Mouse (Mus musculus) B cell, adult 67 days (primary cell): ENCODE data around the gene Nemf. TPM values are rescaled to one million over a fixed set of nuclear protein-coding genes. Genes with fewer than 3 reads are reported as not detected.

ENCODE experiments used
- total RNA-seq, 2 experiments: library from RNA; stranded (reverse); gene quantifications; 4 replicates each; pipeline ENCODE4 v1.2.4; 2023

The Nemf gene
- 100 to 1,000 TPM; 119 to 138 TPM for total RNA-seq

DNA sequence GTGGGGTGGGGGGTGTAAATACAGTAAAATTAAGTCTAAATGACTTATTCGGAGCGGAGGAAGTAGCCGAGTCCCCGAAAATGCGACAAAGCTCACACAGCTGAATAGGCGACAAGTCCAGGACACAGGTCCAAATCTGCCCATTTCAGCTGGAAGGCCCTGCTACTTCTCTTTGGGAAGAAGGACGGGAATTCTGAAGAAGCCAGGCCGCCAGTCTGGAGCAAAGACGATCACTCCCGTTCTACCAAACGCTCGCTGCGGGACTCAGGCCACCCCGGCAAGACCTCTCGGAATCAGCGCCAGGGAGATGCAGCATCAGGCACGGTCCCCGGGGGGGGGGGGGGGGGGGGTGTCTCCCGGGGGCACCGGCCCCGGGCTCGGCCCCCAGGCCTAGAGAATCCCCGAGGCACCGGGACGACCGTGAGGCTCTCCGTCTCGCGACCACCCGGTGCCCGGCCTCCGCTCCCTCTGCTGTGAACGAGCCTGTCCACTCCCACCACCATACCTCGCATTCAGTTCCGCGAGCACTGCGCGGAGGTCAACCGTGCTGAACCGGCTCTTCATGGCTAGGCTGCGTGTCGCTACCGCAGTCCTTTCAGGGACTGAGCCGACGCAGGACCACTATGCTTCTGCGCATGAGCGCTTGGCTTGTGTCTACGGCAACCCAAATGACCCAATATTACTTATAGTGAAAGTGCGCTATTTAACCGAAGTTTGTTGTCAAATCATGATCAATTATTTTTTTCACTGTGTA, at the start of gene Nemf:
Gene Nemf, minus strand, starts transcription at position 620 of the 754 bp plus-strand sequence.

GRCm38 (mm10) chr12:69371854-69372671, 15.1 kb upstream of the Nemf start, which contains the start of the genes Arf6 and Gm9887:
Gene Arf6, plus strand, starts transcription at chr12:69372150.
Gene Gm9887, minus strand, starts transcription at chr12:69372458.

DNA sequence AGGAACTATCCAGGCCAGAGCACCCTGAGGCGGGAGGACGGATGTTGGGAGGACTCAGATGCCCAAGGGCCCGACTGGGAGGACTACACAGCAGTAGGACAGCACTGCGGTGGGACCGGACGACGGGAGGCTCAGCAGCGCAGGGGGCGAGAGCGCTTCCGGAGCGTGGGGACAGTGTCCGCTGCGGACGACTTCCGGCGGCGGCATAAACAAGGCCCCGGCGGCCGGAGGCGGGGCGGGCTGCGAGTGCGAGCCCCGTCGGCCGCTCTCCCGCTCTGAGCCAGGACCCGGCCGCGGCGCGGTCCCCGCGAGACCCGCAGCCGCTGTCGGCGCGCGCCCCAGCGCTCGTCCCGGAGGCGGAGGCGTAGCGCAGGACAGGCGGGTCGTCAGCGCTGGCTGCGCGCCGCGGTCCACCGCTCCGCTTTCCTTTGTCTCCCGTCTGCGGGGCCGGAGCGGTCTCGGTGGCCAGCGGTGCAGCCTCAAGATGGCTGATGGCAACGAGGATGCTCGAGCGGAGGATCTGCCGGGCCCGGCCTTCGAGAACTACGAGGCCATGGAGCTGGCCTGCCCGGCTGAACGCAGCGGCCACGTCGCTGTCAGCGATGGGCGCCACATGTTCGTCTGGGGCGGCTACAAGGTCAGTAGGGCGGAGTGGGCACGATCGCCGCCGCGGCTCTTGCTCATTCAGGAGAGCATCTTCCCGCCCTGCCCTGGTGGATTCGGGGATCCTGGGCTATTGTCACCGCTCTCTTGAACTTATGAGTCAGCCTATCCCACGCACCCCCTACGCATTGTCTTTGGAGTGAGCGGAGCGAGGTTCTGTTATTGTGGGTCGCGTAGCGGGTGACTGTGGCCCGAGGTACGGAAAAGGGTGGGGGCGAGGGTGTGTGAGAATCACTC, 60.2 kb downstream of the Nemf start, which contains the start of gene Klhdc2:
Gene Klhdc2, plus strand, starts transcription at position 171 of the 900 bp plus-strand sequence.

Other genes starting within 250 kb of the Nemf start
- 1,000 to 10,000 TPM; 5,005 to 5,064 TPM for gene Rps29, start 198.0 kb downstream of the Nemf start, total RNA-seq
- not detected for gene Lrr1, start 188.4 kb downstream of the Nemf start, total RNA-seq
- 100 to 1,000 TPM; 369 to 396 TPM for gene Rpl36al, start 173.1 kb downstream of the Nemf start, total RNA-seq
- 10 to 100 TPM; 30.7 to 33.1 TPM for gene Mgat2, start 173.0 kb downstream of the Nemf start, total RNA-seq
- 1 to 10 TPM; 6.2 to 7.6 TPM for gene Gm49383, start 160.1 kb downstream of the Nemf start, total RNA-seq
- 1 to 10 TPM; 1.8 to 2.8 TPM for gene Dnaaf2, start 158.7 kb downstream of the Nemf start, total RNA-seq
- 1 to 10 TPM; 4.1 to 8.5 TPM for gene Gm49384, start 152.9 kb downstream of the Nemf start, total RNA-seq
- gene Pole2, start 129.0 kb downstream of the Nemf start, total RNA-seq, result 1 to 10 TPM; 2.4 to 3.8 TPM
- gene Klhdc1, start 116.0 kb downstream of the Nemf start, total RNA-seq, result 1 to 10 TPM; 7.6 to 8.3 TPM
- 10 to 100 TPM; 25.0 to 25.1 TPM for gene Klhdc2, start 60.5 kb downstream of the Nemf start, total RNA-seq
- gene Arf6, start 15.0 kb upstream of the Nemf start, total RNA-seq, result 100 to 1,000 TPM; 309 to 322 TPM
- 10 to 100 TPM in 1 of 2 experiments, 1 to 10 TPM in 1; 7.1 to 10.3 TPM for gene Gm9887, start 15.3 kb upstream of the Nemf start, total RNA-seq
- 10 to 100 TPM; 14.3 to 15.8 TPM for gene Vcpkmt, start 225.9 kb upstream of the Nemf start, total RNA-seq